Mouse (Mus musculus) urinary bladder, postnatal 25 days (tissue): ENCODE results near the gene Slc9c1.
"Not testable (repeated sequence)": the region's sequence is repeated elsewhere in the genome, so short reads cannot be mapped to it uniquely, and the experiment has no call there.

Experiments
- DNase-seq: peaks from one replicate; pipeline ENCODE4 v3.0.0; 2022; ENCODE audit warnings: low spot score

The Slc9c1 gene

DNA sequence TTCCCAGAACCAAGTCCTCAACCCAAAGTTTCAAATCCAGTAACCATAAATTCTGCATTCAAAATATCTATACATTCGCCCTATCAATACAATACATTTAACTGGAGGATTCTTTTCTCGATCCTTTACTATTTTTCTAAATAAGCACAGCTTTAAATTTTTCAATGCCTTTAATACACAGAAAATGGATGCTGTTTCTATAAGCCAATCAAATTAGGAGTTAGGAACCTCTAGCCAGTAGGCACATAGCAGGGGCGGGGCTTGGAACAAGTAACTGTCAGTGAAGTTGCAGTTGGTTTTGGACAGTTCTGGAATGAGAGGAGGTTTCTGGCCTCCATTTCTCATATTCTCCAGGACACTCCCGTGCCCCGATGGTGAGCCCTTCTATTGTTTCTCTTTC lies at the start of gene Slc9c1:
Gene Slc9c1 (plus strand): TSS at position 301 of the 400 bp plus-strand sequence.
- no peak for DNase-seq

DNA sequence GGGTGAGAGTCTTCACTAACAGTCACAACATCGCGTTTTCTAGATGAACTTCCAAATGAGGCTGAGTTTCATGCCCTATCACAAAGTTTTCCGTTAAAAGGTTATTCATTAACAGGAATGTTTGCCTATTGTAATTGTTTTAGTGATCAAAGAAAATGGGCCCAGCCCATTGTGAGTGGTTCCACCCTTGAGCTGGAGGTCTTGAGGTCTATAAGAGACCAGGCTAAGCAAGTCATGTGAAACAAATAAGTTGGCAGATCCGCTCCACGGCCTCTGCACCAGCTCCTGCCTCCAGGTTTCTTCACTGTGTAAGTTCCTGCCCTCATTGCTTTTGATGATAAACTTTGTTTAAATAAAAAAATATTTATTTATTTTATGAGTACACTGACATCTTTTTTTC lies 42.2 kb upstream of the Slc9c1 start, which contains the start of gene Gm609:
Gene Gm609 (minus strand): TSS at position 43 of the 400 bp plus-strand sequence.
- no peak for DNase-seq

- no peak for DNase-seq
These were observed 39.8 kb upstream of the Slc9c1 start for GRCm38 (mm10) chr16:45495326-45495725.

GRCm38 (mm10) chr16:45525551-45525950 lies 9.6 kb upstream of the Slc9c1 start:
- no peak for DNase-seq

DNA sequence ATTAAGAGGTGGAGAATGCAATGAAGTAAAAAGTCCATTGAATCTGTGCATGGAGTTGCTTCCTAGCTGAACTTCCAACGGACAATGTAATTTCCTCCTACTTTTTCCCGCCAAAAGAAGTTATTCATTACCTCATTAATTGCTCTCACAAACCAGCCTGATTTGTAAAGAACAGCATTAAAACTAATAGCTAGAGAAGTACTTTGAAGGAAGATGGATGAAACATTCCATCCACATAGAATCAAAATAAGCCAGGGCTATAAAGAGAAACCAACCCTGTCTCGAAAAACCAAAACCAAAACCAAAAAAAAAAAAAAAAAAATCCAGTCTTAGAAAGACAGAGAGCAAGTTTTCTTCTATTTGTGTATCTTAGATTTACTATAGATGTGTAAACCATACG lies 3.2 kb upstream of the Slc9c1 start, which contains the start of gene Gm17783:
Gene Gm17783 (minus strand): TSS at position 101 of the 400 bp plus-strand sequence.
- no peak for DNase-seq

- DNase-seq = not testable (repeated sequence)
These were observed 3.2 kb downstream of the Slc9c1 start for GRCm38 (mm10) chr16:45538342-45538741.

DNA sequence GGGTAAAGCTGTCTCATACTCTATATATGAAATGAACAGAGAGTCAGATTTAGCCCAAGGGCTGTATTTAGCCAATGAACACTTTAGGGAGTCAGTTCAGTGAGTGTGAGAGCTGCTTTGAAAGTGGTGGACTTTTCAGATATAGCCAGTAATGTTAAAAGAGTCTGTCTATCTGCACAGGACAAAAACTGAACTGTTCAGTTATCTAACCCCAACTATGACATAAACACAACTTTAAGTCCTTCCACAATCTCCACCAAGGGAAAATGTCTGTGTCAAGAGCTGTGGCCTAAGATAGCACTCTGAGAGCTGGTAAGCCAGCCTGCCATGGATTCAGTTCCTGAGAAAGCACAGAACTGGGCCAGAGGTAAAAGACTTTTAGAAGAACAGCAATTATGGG lies 7.0 kb downstream of the Slc9c1 start:
- no peak for DNase-seq

DNA sequence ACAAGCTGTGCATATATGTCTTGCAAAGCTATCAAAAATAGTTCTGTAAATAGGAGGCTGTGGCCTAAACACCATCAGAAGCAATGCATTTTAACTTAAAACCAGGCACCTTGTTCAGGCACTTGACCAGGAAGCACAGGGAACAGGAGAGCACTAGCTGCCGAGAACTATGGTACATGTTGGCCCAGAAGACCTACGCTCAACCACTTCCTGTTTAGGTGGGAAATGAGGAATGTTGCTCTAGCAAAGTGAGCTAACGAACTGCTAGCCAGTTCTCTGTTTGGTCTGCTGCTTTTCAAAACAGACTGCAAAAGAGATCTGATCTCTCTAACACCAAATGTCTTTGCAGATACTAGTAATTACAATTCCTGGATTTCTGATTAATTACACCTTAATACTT lies 9.2 kb downstream of the Slc9c1 start:
- DNase-seq = no peak

- no peak for DNase-seq
These were observed 12.9 kb downstream of the Slc9c1 start for GRCm38 (mm10) chr16:45547982-45548381.

DNA sequence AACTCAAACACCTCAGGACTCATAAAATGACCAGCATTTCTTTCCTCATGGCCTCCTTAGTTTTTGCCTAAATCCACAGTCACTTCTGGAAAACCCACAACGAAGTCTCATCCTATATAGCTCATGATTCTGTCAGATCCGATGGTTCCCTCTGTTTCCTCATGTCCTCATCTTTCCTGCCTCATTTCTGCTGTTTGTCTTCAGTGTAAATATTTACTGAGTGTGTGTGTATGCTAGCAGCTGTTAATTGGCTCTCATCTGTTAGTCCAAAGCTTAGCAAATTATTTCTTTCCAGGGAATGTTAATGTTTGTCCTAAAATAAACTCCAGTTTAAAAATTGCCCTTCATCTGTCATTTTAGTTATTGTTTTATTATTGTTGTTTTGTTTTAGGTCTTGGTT lies 16.5 kb downstream of the Slc9c1 start:
- no peak for DNase-seq

DNA sequence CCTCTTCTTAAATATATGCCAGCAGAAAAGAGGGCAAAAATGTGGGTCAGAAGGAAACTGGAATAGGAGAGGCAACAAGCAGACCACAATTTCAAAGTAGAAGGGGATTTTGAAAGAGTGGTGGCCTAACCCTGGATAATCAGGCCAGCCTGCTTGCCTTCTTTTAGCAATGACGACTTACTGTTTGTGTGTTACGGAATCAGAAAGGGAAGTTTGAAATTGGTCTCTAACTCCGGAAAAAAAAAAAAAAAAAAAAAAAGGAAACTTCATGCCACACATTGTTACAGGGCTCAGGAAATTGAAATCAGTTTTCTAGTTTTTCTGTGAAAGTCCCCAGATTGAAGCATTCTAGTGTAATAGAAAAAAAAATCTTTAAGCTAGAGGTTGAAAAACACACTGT lies 26.6 kb downstream of the Slc9c1 start:
- DNase-seq = no peak

- no peak for DNase-seq
These were observed 37.2 kb downstream of the Slc9c1 start for GRCm38 (mm10) chr16:45572307-45572706.

- no peak for DNase-seq
These were observed 44.8 kb downstream of the Slc9c1 start for GRCm38 (mm10) chr16:45579883-45580282.

DNA sequence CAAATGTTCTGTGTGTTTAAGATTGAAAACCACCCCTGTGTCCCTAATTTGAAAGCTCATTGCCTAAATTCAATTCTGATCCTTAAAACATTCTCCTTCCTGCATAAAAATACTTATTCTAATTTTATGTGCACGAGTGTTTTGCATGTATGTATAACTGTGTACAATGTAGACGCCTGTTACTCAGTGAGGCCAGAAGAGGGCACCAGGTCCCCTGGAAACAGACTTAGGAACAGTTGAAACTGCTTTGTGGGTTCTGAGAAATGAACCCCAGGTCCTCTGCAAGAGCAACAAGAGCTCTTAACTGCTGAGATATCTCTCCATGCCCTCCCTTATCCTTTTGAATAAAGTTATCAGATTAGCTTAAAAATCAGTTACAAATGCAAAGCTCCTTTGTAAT lies 47.4 kb downstream of the Slc9c1 start:
- DNase-seq = no peak

DNA sequence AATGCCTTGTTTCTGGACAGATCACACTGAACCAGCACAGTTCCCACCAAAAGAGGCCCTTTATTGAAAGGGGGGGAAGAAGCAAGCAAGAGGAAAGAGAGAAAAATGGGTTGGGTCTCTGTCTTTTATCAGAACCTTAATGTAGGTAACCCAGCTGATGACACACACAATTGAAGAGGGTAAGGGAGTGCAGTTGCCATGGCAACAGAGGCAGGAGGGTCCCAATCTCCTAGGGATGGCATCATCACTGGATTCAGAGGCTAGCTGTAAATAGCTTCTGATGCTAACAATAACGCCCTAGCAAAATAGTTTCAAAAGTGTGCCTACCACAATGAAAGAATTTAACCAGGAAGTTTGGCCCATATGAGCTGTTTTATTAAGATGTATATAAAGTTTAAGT lies 58.5 kb downstream of the Slc9c1 start:
- DNase-seq = no peak

GRCm38 (mm10) chr16:45595494-45595893 lies 60.4 kb downstream of the Slc9c1 start:
- no peak for DNase-seq

DNA sequence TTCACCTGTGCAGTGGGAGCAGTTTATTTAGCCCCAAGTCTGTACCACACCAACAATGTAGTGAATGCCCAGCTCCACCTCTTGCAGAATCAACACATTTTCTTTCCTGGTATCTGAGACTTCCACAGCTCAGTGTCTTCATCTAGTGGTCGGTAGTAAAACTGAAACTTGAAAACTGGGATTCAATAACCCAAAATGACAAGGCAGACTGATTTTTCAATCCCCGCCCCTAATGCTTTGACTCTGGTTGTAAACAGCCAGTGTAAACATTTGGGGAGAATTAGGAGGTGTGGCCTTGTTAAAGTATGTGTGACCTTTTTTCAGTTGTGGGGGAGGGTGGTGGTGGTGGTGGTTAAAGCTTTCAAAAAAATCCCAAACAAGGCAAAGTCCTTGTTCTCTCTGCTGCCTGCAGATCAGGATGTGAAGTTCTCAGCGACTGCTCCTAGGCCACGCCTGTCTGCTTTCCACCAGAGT lies 73.4 kb downstream of the Slc9c1 start:
- DNase-seq = no peak

- peak; percentile 23 for DNase-seq
These were observed 74.2 kb downstream of the Slc9c1 start for GRCm38 (mm10) chr16:45609300-45609699.

GRCm38 (mm10) chr16:45610267-45610666 lies 75.2 kb downstream of the Slc9c1 start, which contains the start of gene Gcsam:
Gcsam (plus strand) TSS chr16:45610380.
- no peak for DNase-seq

- DNase-seq = no peak
These were observed 78.1 kb downstream of the Slc9c1 start for GRCm38 (mm10) chr16:45613247-45613646.

- DNase-seq = no peak
These were observed 80.8 kb downstream of the Slc9c1 start for GRCm38 (mm10) chr16:45615944-45616343.

- no peak for DNase-seq
These were observed 84.8 kb downstream of the Slc9c1 start for GRCm38 (mm10) chr16:45619751-45620375.

DNA sequence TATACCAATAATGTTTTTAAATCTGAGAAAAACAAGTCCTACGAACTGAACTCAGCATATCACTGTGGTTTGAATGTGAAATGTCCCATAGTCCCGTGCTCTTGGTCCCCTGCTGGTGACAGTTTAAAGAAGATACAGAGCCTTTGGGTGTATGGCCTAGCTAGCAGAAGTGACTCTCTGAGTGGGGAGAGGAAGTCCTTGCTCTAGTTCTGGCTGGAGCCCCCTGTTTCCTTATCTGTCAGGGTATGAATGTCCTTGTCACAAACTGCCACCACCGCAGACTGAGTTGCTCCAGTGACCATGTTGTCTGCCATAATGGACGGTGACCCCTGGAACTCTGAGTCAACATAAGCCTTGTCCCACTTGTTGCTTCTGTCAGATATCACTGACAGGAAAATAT lies 88.1 kb downstream of the Slc9c1 start:
- DNase-seq = no peak

- DNase-seq = no peak
These were observed 89.7 kb downstream of the Slc9c1 start for GRCm38 (mm10) chr16:45624791-45625190.
